Mouse (Mus musculus) erythroblast, embryonic 14.5 days (primary cell): Measurements from ENCODE around the gene Ccl26.

Experiments used
- GATA1 ChIP-seq: IDR thresholded peaks from 2 replicates; pipeline ENCODE4 v1.6.1; 2012; ENCODE audit warnings: low read length, inconsistent platforms, mixed read lengths
- TAL1 ChIP-seq: IDR thresholded peaks from 3 replicates; pipeline ENCODE4 v1.6.1; 2012; ENCODE audit warnings: low read length, inconsistent platforms, mixed read lengths

DNA sequence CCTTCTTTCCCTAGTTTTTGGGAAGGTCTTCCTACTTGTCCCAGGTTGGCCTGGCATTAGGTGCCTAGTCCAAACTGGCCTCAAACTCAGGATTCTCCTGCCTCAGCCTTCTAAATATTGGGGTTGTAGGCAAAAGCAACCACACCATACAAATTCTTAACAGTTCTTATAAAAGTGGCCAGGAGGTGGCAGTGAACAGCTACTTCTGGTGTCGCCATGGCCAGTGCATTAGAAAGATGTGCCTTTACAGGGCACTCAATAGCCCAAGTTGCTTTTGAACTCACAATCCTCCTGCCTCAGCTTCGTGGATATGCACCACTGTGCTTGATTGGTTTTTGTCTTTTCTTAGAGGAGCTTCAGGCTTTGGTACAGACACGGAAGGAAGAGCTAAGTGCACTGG, 12.5 kb downstream of the Ccl26 start:
- no peak for TF ChIP-seq GATA1
- no peak for TF ChIP-seq TAL1
